Mouse (Mus musculus): ENCODE data around the gene Ndufs7.
"Not testable (repeated sequence)": the region's sequence is repeated elsewhere in the genome, so short reads cannot be mapped to it uniquely, and the experiment has no call there.

Ndufs7 gene

GRCm38 (mm10) chr10:80242088-80242487 is 6.8 kb upstream of the Ndufs7 start:
- DNase-seq (ENCODE audit: low read depth): no peak

GRCm38 (mm10) chr10:80242607-80243006 is 6.3 kb upstream of the Ndufs7 start:
- DNase-seq (ENCODE audit: low read depth): no peak

- peak; percentile 75 for DNase-seq (ENCODE audit: low read depth)
These were observed 4.0 kb upstream of the Ndufs7 start for GRCm38 (mm10) chr10:80244791-80245399.

GRCm38 (mm10) chr10:80245600-80245999 is 3.3 kb upstream of the Ndufs7 start:
- peak; percentile 90 for DNase-seq (ENCODE audit: low read depth)

GRCm38 (mm10) chr10:80247849-80248248 is 1.1 kb upstream of the Ndufs7 start:
- peak; percentile 34 for DNase-seq (ENCODE audit: low read depth)

- DNase-seq (ENCODE audit: low read depth): not testable (repeated sequence)
These were observed 484 bp upstream of the Ndufs7 start for GRCm38 (mm10) chr10:80248437-80248836.

GRCm38 (mm10) chr10:80250059-80250458 is 1.1 kb downstream of the Ndufs7 start:
- no peak for DNase-seq (ENCODE audit: low read depth)

- no peak for DNase-seq (ENCODE audit: low read depth)
These were observed 1.7 kb downstream of the Ndufs7 start for GRCm38 (mm10) chr10:80250573-80250972.

- DNase-seq (ENCODE audit: low read depth): no peak
These were observed 3.1 kb downstream of the Ndufs7 start for GRCm38 (mm10) chr10:80252011-80252410.

- DNase-seq (ENCODE audit: low read depth): no peak
These were observed 3.8 kb downstream of the Ndufs7 start for GRCm38 (mm10) chr10:80252493-80253274.

- DNase-seq (ENCODE audit: low read depth): no peak
These were observed 4.6 kb downstream of the Ndufs7 start for GRCm38 (mm10) chr10:80253551-80253950.

- no peak for DNase-seq (ENCODE audit: low read depth)
These were observed 5.7 kb downstream of the Ndufs7 start for GRCm38 (mm10) chr10:80254331-80255297.

- DNase-seq (ENCODE audit: low read depth): no peak
These were observed 7.1 kb downstream of the Ndufs7 start for GRCm38 (mm10) chr10:80255881-80256535.

GRCm38 (mm10) chr10:80257936-80258335 is 9.0 kb downstream of the Ndufs7 start:
- no peak for DNase-seq (ENCODE audit: low read depth)

GRCm38 (mm10) chr10:80258752-80259462 is 10.0 kb downstream of the Ndufs7 start:
- no peak for DNase-seq (ENCODE audit: low read depth)

GRCm38 (mm10) chr10:80259463-80259805 is 10.5 kb downstream of the Ndufs7 start:
- DNase-seq (ENCODE audit: low read depth): no peak

- DNase-seq (ENCODE audit: low read depth): peak; percentile 14
These were observed 11.1 kb downstream of the Ndufs7 start for GRCm38 (mm10) chr10:80259861-80260641.

GRCm38 (mm10) chr10:80260642-80261584 is 12.0 kb downstream of the Ndufs7 start, which contains the start of the genes Gamt and Dazap1:
Gamt (minus strand) TSS chr10:80261012.
Dazap1 (plus strand) TSS chr10:80261486.
- peak; percentile 97 for DNase-seq (ENCODE audit: low read depth)

- peak; percentile 90 for DNase-seq (ENCODE audit: low read depth)
These were observed 12.7 kb downstream of the Ndufs7 start for GRCm38 (mm10) chr10:80261585-80261968.

All from induced T-regulatory cell, adult 2 months (primary cell).